Mouse (Mus musculus) embryonic fibroblast, embryonic 13.5 days (primary cell): ENCODE measurements around the gene Casp9. TPM values are rescaled to one million over a fixed set of nuclear protein-coding genes. Genes with fewer than 3 reads are reported as not detected.
A peak's percentile ranks its signal among the peaks of the same experiment; 100 is the strongest.

ENCODE experiments used
- H3K27ac ChIP-seq: 2 replicates; pipeline ENCODE4 v1.5.1; 2012; ENCODE audit warnings: low read length, control low read depth, inconsistent platforms; ENCODE audit not compliant: insufficient read depth
- H3K4me1 ChIP-seq: 2 replicates; pipeline ENCODE4 v1.6.1; 2011; ENCODE audit warnings: low read length; ENCODE audit not compliant: control insufficient read depth, insufficient read depth
- H3K4me3 ChIP-seq: 2 replicates; pipeline ENCODE4 v1.5.1; 2011; ENCODE audit warnings: mild to moderate bottlenecking, control low read depth, low read length; ENCODE audit not compliant: insufficient read depth
- CTCF ChIP-seq: IDR thresholded peaks from 2 replicates; pipeline ENCODE4 v1.5.1; 2011; ENCODE audit warnings: mild to moderate bottlenecking, control low read depth, low read length, moderate library complexity, borderline replicate concordance; ENCODE audit not compliant: insufficient read depth
- POLR2A ChIP-seq: IDR thresholded peaks from 2 replicates; pipeline ENCODE4 v1.6.1; 2011; ENCODE audit warnings: low read depth, mild to moderate bottlenecking, control low read depth, low read length, moderate library complexity
- polyA plus RNA-seq: library from polyadenylated mRNA; stranded (reverse); fragments of >200 nt; gene quantifications from 2 replicates; pipeline ENCODE4 v1.2.4, GENCODE M21; 2011; ENCODE audit warnings: low read depth; ENCODE audit not compliant: missing spikeins, insufficient read length

The Casp9 gene
- polyA plus RNA-seq, result 10.0 and 13.2 TPM in 2 replicates

DNA sequence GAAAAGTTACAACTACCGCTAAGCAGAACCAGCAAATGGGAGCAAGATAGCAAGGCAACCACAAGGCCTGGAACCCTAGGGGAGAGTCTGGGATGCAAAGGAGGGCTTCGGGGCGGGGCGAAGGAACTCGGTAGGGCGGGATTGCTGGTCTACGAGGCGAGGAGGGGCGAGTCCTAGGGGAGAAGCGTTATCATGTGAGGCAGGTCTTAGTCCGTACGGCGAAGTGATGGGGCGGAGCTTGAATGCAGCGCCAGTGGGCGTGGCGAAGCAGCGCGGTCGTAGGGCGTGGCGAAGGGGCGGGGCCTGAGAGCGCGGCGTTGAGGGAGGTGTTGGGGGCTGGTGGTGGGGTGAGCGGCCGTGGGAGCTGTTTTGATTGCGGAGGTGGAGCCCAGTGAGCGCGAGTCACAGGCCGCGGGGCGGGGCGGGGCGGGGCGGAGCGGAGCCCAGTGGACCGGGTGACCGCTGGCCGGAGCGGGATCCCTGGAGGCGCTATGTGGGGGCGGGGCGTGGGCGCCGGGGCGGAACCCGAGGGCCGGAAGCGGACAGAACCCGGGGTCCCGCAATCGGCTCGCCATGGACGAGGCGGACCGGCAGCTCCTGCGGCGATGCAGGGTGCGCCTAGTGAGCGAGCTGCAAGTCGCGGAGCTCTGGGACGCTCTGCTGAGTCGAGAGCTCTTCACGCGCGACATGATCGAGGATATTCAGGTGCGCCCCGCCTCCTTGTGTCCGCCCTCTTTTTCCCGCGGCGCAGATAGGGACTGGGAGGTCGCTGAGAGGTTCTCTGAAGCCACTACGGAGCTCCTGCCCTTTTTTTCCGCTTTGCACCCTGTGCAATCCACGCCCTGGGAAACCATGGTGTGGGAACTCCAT is at the start of gene Casp9:
Casp9 (plus strand) TSS at position 331 of the 870 bp plus-strand sequence.
- TF ChIP-seq CTCF (no peak), POLR2A (peak; percentile 89)

DNA sequence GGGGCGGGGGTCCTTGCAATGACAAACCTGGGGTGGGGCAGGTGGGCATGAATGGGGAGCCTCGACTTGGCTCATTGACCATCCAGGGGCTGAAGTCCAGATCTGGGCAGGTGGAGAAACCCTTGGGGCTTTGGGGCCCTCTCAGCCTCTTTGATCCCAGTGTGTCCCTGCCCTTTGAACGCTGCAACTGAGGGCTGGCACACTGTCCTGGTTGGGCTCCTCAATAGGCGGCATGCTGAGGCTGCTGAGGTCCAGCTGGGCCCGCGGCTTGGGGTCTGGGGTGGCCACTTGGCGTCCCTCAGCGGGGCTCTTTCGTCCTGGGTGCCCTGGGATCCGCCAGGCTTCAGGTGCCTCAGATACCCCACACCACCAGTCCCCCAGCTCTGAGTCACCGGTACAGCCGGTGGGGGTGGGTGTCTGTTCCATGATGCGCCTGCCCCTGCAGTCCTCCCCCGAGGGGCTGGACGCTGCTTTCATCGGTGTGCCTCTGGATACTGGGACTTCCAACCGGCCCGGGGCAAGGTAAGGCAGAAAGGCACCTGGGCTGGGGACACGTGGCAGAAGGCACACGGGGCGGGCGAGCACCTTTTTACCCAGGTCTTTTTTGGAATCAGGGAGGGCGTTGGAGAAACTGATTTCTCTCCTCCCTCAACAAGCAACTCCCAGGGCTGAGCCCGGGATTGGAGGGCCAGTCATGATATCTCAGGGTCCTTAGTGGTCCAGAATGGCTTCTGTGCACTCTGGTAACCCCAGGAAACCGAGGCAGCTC is 46.6 kb upstream of the Casp9 start, which contains the start of gene Agmat:
Agmat (plus strand) TSS at position 95 of the 769 bp plus-strand sequence.
- Histone ChIP-seq H3K4me1 (peaks cover 2% of the 10 kb centered on the region; the same call in 1 of the 2 replicates), H3K4me3 (no peak within 1 kb of the TSS), H3K27ac (no peak within 1 kb of the TSS)
- TF ChIP-seq POLR2A (no peak), CTCF (no peak)

More for the DNA sequence above, at the start of gene Casp9:
- Histone ChIP-seq H3K4me3 (peak within 1 kb of the TSS; percentile 93), H3K4me1 (no peaks in the 10 kb centered on the region), H3K27ac (peak within 1 kb of the TSS; percentile 97)

GRCm38 (mm10) chr4:141749557-141749956 is 43.9 kb upstream of the Casp9 start:
- H3K4me1 ChIP-seq, result 0 out of 2 replicates have a peak, but pooled peaks cover 2% of the 10 kb centered on the region
- H3K27ac ChIP-seq, result no peak overlapping the region
- no peak overlapping the region for H3K4me3 ChIP-seq
- TF ChIP-seq CTCF (no peak), POLR2A (no peak)

DNA sequence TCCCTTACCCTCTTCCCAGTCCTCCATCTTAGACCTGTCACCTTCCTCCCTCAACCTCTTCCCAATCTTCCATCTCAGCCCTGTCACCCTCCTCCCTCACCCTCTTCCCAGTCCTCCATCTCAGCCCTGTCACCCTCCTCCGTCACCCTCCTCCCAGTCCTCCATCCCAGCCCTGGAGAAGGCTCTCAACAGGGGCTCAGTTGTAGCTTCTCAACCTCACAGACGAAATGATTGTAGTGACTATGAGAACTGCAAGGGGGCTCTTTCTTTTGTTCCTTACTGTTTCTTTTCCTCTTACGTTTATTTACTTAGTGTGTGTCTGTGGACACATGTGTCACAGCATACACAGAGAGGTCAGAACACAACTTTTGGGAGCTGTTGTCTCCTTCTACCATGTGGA is 42.6 kb upstream of the Casp9 start:
- Histone ChIP-seq H3K4me1 (0 out of 2 replicates have a peak, but pooled peaks cover 2% of the 10 kb centered on the region), H3K27ac (no peak overlapping the region), H3K4me3 (no peak overlapping the region)
- no peak for TF ChIP-seq CTCF
- TF ChIP-seq POLR2A, result no peak

DNA sequence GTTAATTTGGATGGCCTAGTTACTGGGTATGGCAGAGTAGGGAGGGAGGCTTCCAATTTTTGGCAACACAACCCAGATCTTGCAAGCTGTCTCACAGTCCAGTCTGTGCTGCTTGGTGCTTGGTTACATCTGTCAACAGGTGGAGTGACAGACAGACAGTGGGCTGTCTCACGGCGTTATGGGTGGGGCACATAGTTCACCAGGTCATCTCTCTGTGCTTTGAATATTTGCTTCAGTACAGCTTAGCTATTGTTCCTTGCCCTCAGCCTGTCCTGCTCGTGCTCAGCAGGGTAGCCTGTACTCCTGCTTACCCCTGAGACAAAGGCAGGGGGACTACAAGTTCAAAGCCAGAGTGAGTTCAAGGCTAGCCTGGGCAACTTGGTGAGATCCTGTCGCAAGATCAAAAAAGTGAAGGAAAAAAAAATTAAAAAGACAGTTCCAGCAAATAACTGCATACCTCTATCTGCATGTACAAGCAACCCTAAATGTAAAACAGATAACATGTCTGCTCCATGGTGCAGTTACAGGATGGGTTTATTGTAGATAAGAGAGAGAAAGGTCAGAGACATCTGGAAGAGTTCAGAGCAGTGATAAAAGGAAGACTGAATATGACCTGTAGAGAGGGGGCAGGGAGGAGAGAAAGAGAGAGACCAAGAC is 41.9 kb upstream of the Casp9 start:
- 0 out of 2 replicates have a peak, but pooled peaks cover 2% of the 10 kb centered on the region for H3K4me1 ChIP-seq
- no peak overlapping the region for H3K27ac ChIP-seq
- no peak overlapping the region for H3K4me3 ChIP-seq
- TF ChIP-seq CTCF, result no peak
- no peak for TF ChIP-seq POLR2A

DNA sequence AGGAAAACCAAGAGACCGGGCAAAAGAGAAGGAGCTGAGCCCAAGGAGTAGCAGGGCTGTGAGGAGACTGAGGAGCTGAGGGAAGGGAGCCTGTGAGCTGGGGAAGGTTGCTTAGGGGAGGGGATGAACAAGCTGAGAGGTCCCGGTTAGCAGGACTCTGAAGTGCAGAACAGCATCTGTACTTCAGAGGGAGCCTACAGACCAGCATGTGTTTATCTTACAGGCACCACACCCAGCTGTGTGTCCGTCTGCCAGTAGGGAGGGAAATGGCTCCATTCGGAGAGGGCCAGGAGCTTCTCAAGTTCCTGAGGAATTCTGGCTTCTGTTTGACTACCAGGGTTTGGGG is 41.4 kb upstream of the Casp9 start:
- no peak overlapping the region for H3K4me3 ChIP-seq
- TF ChIP-seq POLR2A (no peak), CTCF (no peak)
- H3K4me1 ChIP-seq, result 0 out of 2 replicates have a peak, but pooled peaks cover 2% of the 10 kb centered on the region
- H3K27ac ChIP-seq, result no peak overlapping the region

- Histone ChIP-seq H3K4me3 (no peak overlapping the region), H3K4me1 (0 out of 2 replicates have a peak, but pooled peaks cover 2% of the 10 kb centered on the region), H3K27ac (no peak overlapping the region)
- TF ChIP-seq POLR2A, result no peak
- TF ChIP-seq CTCF, result no peak
These were observed 38.0 kb upstream of the Casp9 start for GRCm38 (mm10) chr4:141755375-141755930.

GRCm38 (mm10) chr4:141757124-141757523 is 36.3 kb upstream of the Casp9 start:
- Histone ChIP-seq H3K4me3 (no peak overlapping the region), H3K27ac (no peak overlapping the region), H3K4me1 (no peaks in the 10 kb centered on the region)
- TF ChIP-seq POLR2A (no peak), CTCF (no peak)
